Mouse (Mus musculus) midbrain, embryonic 11.5 days (tissue): ENCODE data around the gene Btbd11. TPM values are rescaled to one million over a fixed set of nuclear protein-coding genes. Genes with fewer than 3 reads are reported as not detected.

Source experiments
- ATAC-seq: fragments of 200-750 bp; cut with Nextera tagmentation; 2 replicates; pipeline ENCODE4 v1.8.0; 2017; ENCODE audit warnings: moderate TSS enrichment, moderate library complexity; ENCODE audit not compliant: low FRiP score
- DNase-seq: peaks from one replicate; pipeline ENCODE4 v3.0.0; 2015; ENCODE audit warnings: low spot score; ENCODE audit errors: missing footprints
- H3K27ac ChIP-seq: fragments of 300-500 bp; sonication (generic); 2 replicates; pipeline ENCODE4 v1.5.1; 2014; ENCODE audit warnings: low read depth, low read length
- H3K27me3 ChIP-seq: fragments of 300-500 bp; sonication (generic); 2 replicates; pipeline ENCODE4 v1.6.1; 2014; ENCODE audit warnings: mild to moderate bottlenecking, low read length, moderate library complexity, mixed read lengths; ENCODE audit not compliant: control insufficient read depth, insufficient read depth
- H3K36me3 ChIP-seq: fragments of 300-500 bp; sonication (generic); 2 replicates; pipeline ENCODE4 v1.6.1; 2014; ENCODE audit warnings: mild to moderate bottlenecking, low read length, moderate library complexity, mixed read lengths; ENCODE audit not compliant: control insufficient read depth, insufficient read depth
- H3K4me1 ChIP-seq: fragments of 300-500 bp; sonication (generic); 2 replicates; pipeline ENCODE4 v1.6.1; 2014; ENCODE audit warnings: low read length; ENCODE audit not compliant: control insufficient read depth, insufficient read depth
- H3K4me2 ChIP-seq: fragments of 300-500 bp; sonication (generic); 2 replicates; pipeline ENCODE4 v1.6.1; 2014; ENCODE audit warnings: mild to moderate bottlenecking, moderate library complexity
- H3K4me3 ChIP-seq: fragments of 300-500 bp; sonication (generic); 2 replicates; pipeline ENCODE4 v1.5.1; 2014; ENCODE audit warnings: low read depth, low read length
- H3K9ac ChIP-seq: fragments of 300-500 bp; sonication (generic); 2 replicates; pipeline ENCODE4 v1.6.1; 2014; ENCODE audit warnings: low read length
- H3K9me3 ChIP-seq: fragments of 300-500 bp; sonication (generic); 2 replicates; pipeline ENCODE4 v1.6.1; 2016; ENCODE audit warnings: low read length; ENCODE audit not compliant: control insufficient read depth
- WGBS: fragments of 180-500 bp; shearing (Covaris S2); extraction: QIAGEN DNeasy Blood & Tissue Kit; methylation state at CpG from one replicate; pipeline ENCODE4 v1.1.7; 2014; 5-methylcytosine and 5-hydroxymethylcytosine counted together
- polyA plus RNA-seq: library from polyadenylated mRNA; unstranded; fragments of >200 nt; fragmentation: Nextera tagmentation; extraction: Ambion mirVana; gene quantifications from 2 replicates; pipeline ENCODE4 v1.2.1, GENCODE M21; 2014

The Btbd11 gene
- polyA plus RNA-seq, 1 experiment from 2014 or later: 8.2 TPM

DNA sequence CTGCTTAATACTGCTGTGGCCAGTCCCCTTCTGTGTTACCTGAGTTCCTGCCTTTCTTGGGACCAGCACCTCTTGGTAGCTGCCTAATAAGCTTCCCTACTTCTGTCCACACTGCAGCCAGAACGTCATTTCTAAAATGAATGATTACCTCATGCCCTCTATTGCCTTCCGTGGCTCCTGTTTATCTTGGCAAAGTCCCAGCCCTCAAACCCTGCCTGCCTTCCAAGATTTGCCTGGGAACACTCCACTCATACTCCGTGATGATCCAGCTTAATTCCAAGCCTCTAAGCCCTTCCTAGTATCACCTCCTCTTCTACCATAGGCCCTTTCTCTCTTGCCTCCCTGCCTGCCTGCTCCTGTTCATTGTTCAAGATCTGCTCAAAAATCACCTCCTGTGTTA is 94.5 kb downstream of the Btbd11 start:
- H3K4me2 ChIP-seq: no peak overlapping the region
- DNase-seq (peak; percentile 65), ATAC-seq (no peak)
- H3K9me3 ChIP-seq: no peaks in the 10 kb centered on the region
- H3K27me3 ChIP-seq: no peaks in the 10 kb centered on the region
- 0 out of 2 replicates have a peak, but pooled peaks cover 8% of the 10 kb centered on the region for H3K4me1 ChIP-seq
- no peak overlapping the region for H3K9ac ChIP-seq
- no peak overlapping the region for H3K27ac ChIP-seq
- no peak overlapping the region for H3K4me3 ChIP-seq
- 56% methylated on average over 3 of the region's 3 CpGs for WGBS
- H3K36me3 ChIP-seq: no peaks in the 10 kb centered on the region

DNA sequence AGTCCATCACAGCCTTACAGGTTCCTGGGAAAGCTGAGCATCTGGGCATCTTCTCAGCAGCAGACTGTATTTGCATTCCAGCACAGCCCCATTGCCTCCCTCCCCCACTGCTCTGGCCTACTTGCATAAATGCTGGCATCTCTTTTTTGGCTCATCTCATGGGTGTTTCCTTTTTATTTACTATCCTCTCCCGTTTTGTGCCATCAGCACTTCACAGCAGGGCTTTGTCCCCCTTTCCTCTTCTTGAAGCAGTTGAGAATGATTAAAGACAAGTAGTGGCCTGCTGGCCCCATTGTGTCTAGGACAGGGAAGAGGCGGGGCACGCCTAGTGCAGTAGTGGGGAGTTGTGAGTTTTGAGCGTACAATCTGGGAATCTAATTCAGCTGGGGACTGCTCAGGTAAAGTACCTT is 95.5 kb downstream of the Btbd11 start:
- Histone ChIP-seq H3K9me3 (no peaks in the 10 kb centered on the region), H3K27ac (no peak overlapping the region), H3K27me3 (no peaks in the 10 kb centered on the region), H3K4me2 (no peak overlapping the region), H3K4me3 (no peak overlapping the region), H3K36me3 (no peaks in the 10 kb centered on the region), H3K4me1 (0 out of 2 replicates have a peak, but pooled peaks cover 8% of the 10 kb centered on the region), H3K9ac (0 out of 2 replicates have a peak overlapping the region, but pooled peaks have one; percentile 5)
- 23% methylated on average over 4 of the region's 4 CpGs for WGBS
- DNase-seq (peak; percentile 78), ATAC-seq (no peak)

DNA sequence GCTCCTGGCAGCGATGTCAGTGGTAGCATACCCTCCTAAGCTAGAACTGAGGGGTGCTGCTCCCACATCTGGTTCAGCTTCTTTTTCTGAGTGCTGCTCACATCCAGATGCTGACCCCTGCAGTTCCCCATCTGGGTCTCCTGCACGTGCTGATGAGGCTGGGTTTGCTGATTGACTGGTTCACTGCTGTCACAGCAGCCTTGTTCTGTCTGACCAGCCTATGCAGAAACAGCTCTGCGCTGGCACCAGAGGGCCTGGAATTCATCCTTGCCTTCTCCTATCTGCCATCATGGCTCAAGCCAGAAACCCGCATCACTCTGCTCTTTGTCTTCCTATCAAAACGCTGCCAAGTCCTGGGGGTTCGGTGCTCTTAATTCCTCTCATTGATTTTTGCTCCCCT is 95.9 kb downstream of the Btbd11 start:
- 0 out of 2 replicates have a peak overlapping the region, but pooled peaks have one; percentile 5 for H3K9ac ChIP-seq
- ATAC-seq (no peak), DNase-seq (peak; percentile 89)
- H3K4me2 ChIP-seq: no peak overlapping the region
- H3K4me1 ChIP-seq: 0 out of 2 replicates have a peak, but pooled peaks cover 8% of the 10 kb centered on the region
- no peak overlapping the region for H3K27ac ChIP-seq
- 30% methylated on average over 6 of the region's 6 CpGs for WGBS
- H3K36me3 ChIP-seq: no peaks in the 10 kb centered on the region
- no peaks in the 10 kb centered on the region for H3K27me3 ChIP-seq
- no peak overlapping the region for H3K4me3 ChIP-seq
- no peaks in the 10 kb centered on the region for H3K9me3 ChIP-seq

DNA sequence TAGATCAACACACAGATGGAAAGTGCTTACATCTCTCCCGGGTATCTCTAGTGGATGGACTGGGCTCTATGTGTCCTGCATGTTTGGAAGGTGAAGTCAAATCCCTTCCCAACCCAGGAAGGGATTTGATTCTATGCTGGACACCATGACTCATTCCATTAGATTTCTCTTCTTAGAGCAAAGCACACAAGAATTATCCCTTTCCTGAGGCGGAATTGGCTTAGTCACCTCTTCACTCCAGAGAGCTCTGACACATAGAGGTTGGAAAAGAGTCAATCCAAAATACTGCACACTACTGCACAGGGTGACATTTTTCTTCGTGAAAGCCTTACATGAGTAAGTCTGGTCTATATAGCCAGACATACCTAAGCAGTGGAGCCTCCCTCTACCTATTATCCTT is 99.8 kb downstream of the Btbd11 start:
- ATAC-seq (no peak), DNase-seq (no peak)
- Histone ChIP-seq H3K27ac (no peak overlapping the region), H3K4me3 (no peak overlapping the region), H3K4me2 (no peak overlapping the region), H3K9ac (no peak overlapping the region), H3K36me3 (no peaks in the 10 kb centered on the region), H3K4me1 (0 out of 2 replicates have a peak, but pooled peaks cover 8% of the 10 kb centered on the region), H3K9me3 (no peaks in the 10 kb centered on the region), H3K27me3 (no peaks in the 10 kb centered on the region)
- 88% methylated on average over 3 of the region's 3 CpGs for WGBS

DNA sequence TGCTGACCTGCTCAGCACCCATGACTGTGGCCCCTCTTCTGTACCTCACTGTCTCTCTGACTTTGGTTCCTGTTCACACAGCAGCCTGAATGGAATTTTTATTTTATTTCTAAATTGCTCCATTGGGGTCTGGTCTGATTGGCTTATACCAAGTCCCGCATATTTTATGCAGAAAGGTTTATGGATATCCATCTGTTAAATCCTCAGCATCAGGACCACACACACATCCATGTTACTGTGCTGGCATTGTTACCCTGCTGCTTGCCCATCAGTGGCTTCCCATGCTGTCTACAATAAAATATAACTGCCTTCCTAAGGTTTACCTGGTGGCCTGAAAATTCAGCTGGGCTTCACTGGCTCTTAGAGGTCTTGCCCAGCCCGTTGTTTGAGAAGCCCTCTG is 106.0 kb downstream of the Btbd11 start:
- H3K27ac ChIP-seq: no peak overlapping the region
- no peaks in the 10 kb centered on the region for H3K36me3 ChIP-seq
- H3K9me3 ChIP-seq: no peaks in the 10 kb centered on the region
- no peaks in the 10 kb centered on the region for H3K27me3 ChIP-seq
- WGBS: 88% methylated on average over 2 of the region's 2 CpGs
- no peak overlapping the region for H3K4me3 ChIP-seq
- no peak for ATAC-seq
- no peak overlapping the region for H3K9ac ChIP-seq
- H3K4me1 ChIP-seq: no peaks in the 10 kb centered on the region
- no peak for DNase-seq
- H3K4me2 ChIP-seq: no peak overlapping the region

DNA sequence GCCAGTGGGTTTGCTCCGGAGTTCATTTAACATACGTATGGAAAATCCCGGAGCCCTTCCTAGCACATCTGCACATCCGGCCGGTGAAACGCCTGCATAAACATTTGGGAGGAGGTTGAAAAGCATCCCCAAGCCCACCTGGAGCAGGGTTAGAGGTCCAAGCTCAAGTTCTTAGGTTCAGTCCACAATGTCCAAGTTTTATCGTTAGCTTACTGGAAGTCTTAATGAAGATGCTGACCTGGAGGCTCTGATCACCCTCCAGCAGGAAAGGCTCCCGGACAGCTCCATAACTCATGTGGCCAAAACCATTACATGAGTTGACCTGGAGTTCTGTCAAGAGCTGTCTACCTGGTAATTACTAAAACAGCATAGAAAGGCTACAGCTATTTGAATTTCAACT is 109.7 kb downstream of the Btbd11 start:
- no peaks in the 10 kb centered on the region for H3K36me3 ChIP-seq
- H3K4me3 ChIP-seq: no peak overlapping the region
- no peak for DNase-seq
- no peaks in the 10 kb centered on the region for H3K27me3 ChIP-seq
- H3K9ac ChIP-seq: no peak overlapping the region
- 89% methylated on average over 8 of the region's 8 CpGs for WGBS
- no peaks in the 10 kb centered on the region for H3K4me1 ChIP-seq
- no peak overlapping the region for H3K27ac ChIP-seq
- H3K4me2 ChIP-seq: no peak overlapping the region
- no peaks in the 10 kb centered on the region for H3K9me3 ChIP-seq
- ATAC-seq: no peak

DNA sequence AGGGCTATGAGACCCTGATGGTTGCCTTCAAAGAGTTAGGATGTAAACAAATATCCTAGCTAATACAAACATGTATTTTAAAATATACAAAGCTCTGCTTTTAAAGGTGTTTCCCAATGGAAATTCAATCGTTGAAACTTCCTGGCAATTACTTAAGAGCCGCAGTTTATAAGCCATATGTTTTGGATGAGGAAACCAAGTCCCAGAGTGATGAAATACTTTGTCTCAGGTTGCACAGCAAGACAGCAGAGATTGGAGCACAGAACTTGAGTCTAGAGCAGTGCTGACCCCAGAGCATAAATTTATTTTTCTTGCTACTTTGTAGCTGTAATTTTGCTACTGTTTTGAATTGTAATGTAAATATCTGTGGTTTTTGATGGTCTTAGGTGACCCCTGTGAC is 110.4 kb downstream of the Btbd11 start:
- H3K9ac ChIP-seq: no peak overlapping the region
- no peak overlapping the region for H3K4me2 ChIP-seq
- H3K36me3 ChIP-seq: no peaks in the 10 kb centered on the region
- no peaks in the 10 kb centered on the region for H3K27me3 ChIP-seq
- H3K9me3 ChIP-seq: no peaks in the 10 kb centered on the region
- 83% methylated on average over 2 of the region's 2 CpGs for WGBS
- no peak overlapping the region for H3K27ac ChIP-seq
- DNase-seq (no peak), ATAC-seq (no peak)
- H3K4me3 ChIP-seq: no peak overlapping the region
- H3K4me1 ChIP-seq: no peaks in the 10 kb centered on the region

DNA sequence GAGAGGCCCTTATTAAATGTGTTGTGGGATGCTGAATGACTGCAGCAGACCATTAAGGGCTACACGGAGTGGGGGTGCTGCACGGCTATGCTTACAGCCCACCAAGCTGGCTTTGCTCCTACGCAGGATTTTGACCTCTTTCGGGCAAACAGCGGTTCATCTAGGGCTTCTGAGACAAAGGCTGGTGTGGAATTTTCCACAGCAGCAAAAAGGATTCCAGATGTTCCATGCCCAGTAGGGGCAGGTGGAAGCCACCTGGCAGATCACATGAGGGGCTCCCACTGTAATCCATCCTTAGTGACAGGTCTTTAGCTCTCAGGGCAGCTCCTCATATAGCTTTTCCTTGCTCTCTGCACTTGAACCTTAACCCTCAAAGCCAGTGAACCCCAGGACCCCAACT is 111.3 kb downstream of the Btbd11 start:
- Histone ChIP-seq H3K27me3 (no peaks in the 10 kb centered on the region), H3K4me1 (no peaks in the 10 kb centered on the region), H3K9ac (no peak overlapping the region), H3K27ac (no peak overlapping the region), H3K4me2 (no peak overlapping the region), H3K36me3 (no peaks in the 10 kb centered on the region), H3K4me3 (no peak overlapping the region), H3K9me3 (no peaks in the 10 kb centered on the region)
- 86% methylated on average over 5 of the region's 5 CpGs for WGBS
- ATAC-seq (no peak), DNase-seq (no peak)

DNA sequence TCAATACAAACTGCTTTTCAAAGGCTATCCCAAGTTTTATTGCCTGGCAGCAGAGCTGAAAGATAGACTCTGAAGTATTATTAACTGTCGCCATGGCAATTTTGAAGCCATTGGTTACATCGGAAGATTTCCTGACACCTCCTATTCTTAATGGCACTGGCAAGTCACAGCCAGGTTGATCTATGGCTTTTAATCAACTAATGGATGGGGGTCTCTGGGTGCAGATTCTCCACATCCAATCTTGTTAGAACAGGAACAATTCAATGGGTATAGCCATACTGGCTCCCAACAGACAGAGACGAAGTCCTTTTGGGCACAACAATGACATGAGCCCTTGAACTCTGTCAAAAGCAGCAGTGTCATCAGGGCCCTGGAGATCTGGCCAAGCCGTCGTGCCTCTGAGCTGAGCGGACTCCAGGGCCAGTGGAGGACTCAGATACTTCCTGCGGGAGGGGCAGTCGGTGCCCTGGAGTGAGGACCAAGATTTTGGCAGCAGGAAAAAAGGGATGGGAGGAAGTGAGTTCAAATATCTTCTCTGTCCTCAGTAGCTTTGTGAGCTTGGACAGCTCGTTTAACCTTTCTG is 114.0 kb downstream of the Btbd11 start:
- Histone ChIP-seq H3K27ac (no peak overlapping the region), H3K4me2 (no peak overlapping the region), H3K9ac (no peak overlapping the region), H3K9me3 (no peaks in the 10 kb centered on the region), H3K4me3 (no peak overlapping the region), H3K4me1 (no peaks in the 10 kb centered on the region), H3K27me3 (no peaks in the 10 kb centered on the region), H3K36me3 (no peaks in the 10 kb centered on the region)
- DNase-seq (peak; percentile 71), ATAC-seq (no peak)
- 77% methylated on average over 9 of the region's 9 CpGs for whole genome bisulfite sequencing
